Mouse (Mus musculus) heart, postnatal 0 days (tissue): ENCODE results near the gene Bicdl2. TPM values are rescaled to one million over a fixed set of nuclear protein-coding genes. Genes with fewer than 3 reads are reported as not detected.

Experiments used
- ATAC-seq: fragments of 200-750 bp; cut with Nextera tagmentation; 2 replicates; pipeline ENCODE4 v1.8.0; 2017; ENCODE audit warnings: low read depth, moderate number of reproducible peaks, moderate library complexity; ENCODE audit not compliant: insufficient read depth
- DNase-seq: peaks from one replicate; pipeline ENCODE4 v3.0.0-alpha.2; 2016; ENCODE audit warnings: low spot score
- H3K27ac ChIP-seq: fragments of 300-500 bp; sonication (generic); 2 replicates; pipeline ENCODE4 v1.5.1; 2014; ENCODE audit warnings: low read depth, mild to moderate bottlenecking
- H3K27me3 ChIP-seq: fragments of 300-500 bp; sonication (generic); 2 replicates; pipeline ENCODE4 v1.6.1; 2014; ENCODE audit warnings: low read length, mixed read lengths; ENCODE audit not compliant: control insufficient read depth, insufficient read depth
- H3K36me3 ChIP-seq: fragments of 300-500 bp; sonication (generic); replicated peaks from 2 replicates; pipeline ENCODE4 v1.6.1; 2014; ENCODE audit warnings: low read length, mixed read lengths; ENCODE audit not compliant: control insufficient read depth, insufficient read depth
- H3K4me1 ChIP-seq: fragments of 300-500 bp; sonication (generic); 2 replicates; pipeline ENCODE4 v1.6.1; 2014; ENCODE audit warnings: antibody characterized with exemption; ENCODE audit not compliant: control insufficient read depth, insufficient read depth
- H3K4me2 ChIP-seq: fragments of 300-500 bp; sonication (generic); 2 replicates; pipeline ENCODE4 v1.6.1; 2014; ENCODE audit warnings: low read depth, mild to moderate bottlenecking, low read length, moderate library complexity
- H3K4me3 ChIP-seq: fragments of 300-500 bp; sonication (generic); 2 replicates; pipeline ENCODE4 v1.5.1; 2014; ENCODE audit warnings: low read depth, low read length
- H3K9ac ChIP-seq: fragments of 300-500 bp; sonication (generic); replicated peaks from 2 replicates; pipeline ENCODE4 v1.6.1; 2014; ENCODE audit warnings: low read depth, low read length, mixed read lengths
- H3K9me3 ChIP-seq: fragments of 300-500 bp; sonication (generic); replicated peaks from 2 replicates; pipeline ENCODE4 v1.6.1; 2016; ENCODE audit warnings: low read length; ENCODE audit not compliant: control insufficient read depth
- CTCF ChIP-seq: IDR thresholded peaks from 2 replicates; pipeline ENCODE4 v1.5.1; 2016; ENCODE audit warnings: antibody characterized with exemption, control low read depth, low read depth
- EP300 ChIP-seq: IDR thresholded peaks from 2 replicates; pipeline ENCODE4 v1.6.1; 2016; ENCODE audit warnings: antibody characterized with exemption, low read depth
- WGBS: fragments of 180-500 bp; shearing (Covaris S2); extraction: QIAGEN DNeasy Blood & Tissue Kit; methylation state at CpG from one replicate; pipeline ENCODE4 v1.1.7; 2014; 5-methylcytosine and 5-hydroxymethylcytosine counted together
- polyA plus RNA-seq: library from polyadenylated mRNA; unstranded; fragments of >200 nt; fragmentation: Nextera tagmentation; extraction: Ambion mirVana; gene quantifications from 2 replicates; pipeline ENCODE4 v1.2.1, GENCODE M21; 2015
- total RNA-seq: library from RNA; depleted of rRNA; stranded (reverse); fragments of >200 nt; gene quantifications from 2 replicates; pipeline ENCODE4 v1.2.3, GENCODE M21; 2014; ENCODE audit warnings: low replicate concordance

Gene Bicdl2
- total and polyA plus RNA-seq, 2 experiments from 2014 or later, result 0.10 TPM; not detected in 1

DNA sequence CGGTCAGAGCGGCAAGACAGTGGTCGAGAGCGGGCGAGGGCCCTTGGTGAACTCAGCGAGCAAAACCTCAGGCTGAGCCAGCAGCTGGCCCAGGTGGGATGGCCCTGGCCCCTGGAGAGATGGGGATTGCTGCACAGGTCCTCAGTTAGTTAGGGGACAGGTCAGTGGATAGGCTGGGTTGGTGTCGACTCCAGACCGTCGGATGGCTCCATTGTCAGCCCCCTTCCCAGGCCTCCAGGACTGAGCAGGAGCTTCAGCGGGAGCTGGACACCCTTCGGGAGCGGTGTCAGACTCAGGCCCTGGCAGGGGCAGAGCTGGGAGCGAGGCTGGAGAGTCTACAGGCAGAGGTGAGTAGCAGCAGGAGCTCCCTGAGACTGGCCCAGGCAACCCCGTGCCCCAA is 5.2 kb downstream of the Bicdl2 start:
- H3K27ac ChIP-seq, result no peak overlapping the region
- H3K9me3 ChIP-seq, result no peaks in the 10 kb centered on the region
- no peak overlapping the region for H3K4me3 ChIP-seq
- peaks cover 23% of the 10 kb centered on the region for H3K27me3 ChIP-seq
- DNase-seq, result no peak
- H3K4me2 ChIP-seq, result no peak overlapping the region
- no peaks in the 10 kb centered on the region for H3K4me1 ChIP-seq
- ATAC-seq, result no peak
- no peak overlapping the region for H3K9ac ChIP-seq
- H3K36me3 ChIP-seq, result peaks cover 45% of the 10 kb centered on the region
- no peak for TF ChIP-seq EP300
- TF ChIP-seq CTCF, result no peak
- 80% methylated on average over 14 of the region's 14 CpGs for WGBS

GRCm38 (mm10) chr17:23670516-23671074 is 10.3 kb downstream of the Bicdl2 start:
- no peak for ATAC-seq
- H3K36me3 ChIP-seq, result peaks cover 51% of the 10 kb centered on the region
- WGBS, result 89% methylated on average over 7 of the region's 7 CpGs

GRCm38 (mm10) chr17:23671519-23671918 is 11.2 kb downstream of the Bicdl2 start:
- H3K9me3 ChIP-seq, result no peaks in the 10 kb centered on the region
- no peaks in the 10 kb centered on the region for H3K27me3 ChIP-seq
- WGBS, result 87% methylated on average over 3 of the region's 3 CpGs
- TF ChIP-seq EP300 (no peak), CTCF (no peak)
- DNase-seq (no peak), ATAC-seq (no peak)
- peaks cover 45% of the 10 kb centered on the region for H3K36me3 ChIP-seq
- H3K27ac ChIP-seq, result no peak overlapping the region
- no peak overlapping the region for H3K4me3 ChIP-seq
- H3K9ac ChIP-seq, result no peak overlapping the region
- H3K4me2 ChIP-seq, result no peak overlapping the region
- H3K4me1 ChIP-seq, result peaks cover 24% of the 10 kb centered on the region; the same call in 1 of the 2 replicates

More at GRCm38 (mm10) chr17:23670516-23671074, 10.3 kb downstream of the Bicdl2 start:
- Histone ChIP-seq H3K4me1 (peaks cover 17% of the 10 kb centered on the region; the same call in 1 of the 2 replicates), H3K4me3 (no peak overlapping the region), H3K9ac (no peak overlapping the region), H3K4me2 (no peak overlapping the region), H3K9me3 (no peaks in the 10 kb centered on the region), H3K27ac (no peak overlapping the region), H3K27me3 (no peaks in the 10 kb centered on the region)
- TF ChIP-seq CTCF, result no peak
- DNase-seq, result no peak

- peak overlapping the region; percentile 69 for H3K4me3 ChIP-seq
- peaks cover 24% of the 10 kb centered on the region; the same call in 1 of the 2 replicates for H3K4me1 ChIP-seq
- peak overlapping the region; percentile 80 for H3K4me2 ChIP-seq
- TF ChIP-seq CTCF, result no peak
- TF ChIP-seq EP300, result no peak
- WGBS, result 56% methylated on average over 3 of the region's 3 CpGs
- H3K36me3 ChIP-seq, result peaks cover 32% of the 10 kb centered on the region
- no peaks in the 10 kb centered on the region for H3K9me3 ChIP-seq
- H3K9ac ChIP-seq, result no peak overlapping the region
- DNase-seq (no peak), ATAC-seq (no peak)
- H3K27ac ChIP-seq, result no peak overlapping the region
- no peaks in the 10 kb centered on the region for H3K27me3 ChIP-seq
Observed at GRCm38 (mm10) chr17:23672761-23673160, 12.5 kb downstream of the Bicdl2 start.

- Histone ChIP-seq H3K27ac (peak within 1 kb of the TSS; percentile 97), H3K9me3 (no peaks in the 10 kb centered on the region), H3K9ac (peak within 1 kb of the TSS; percentile 87), H3K4me1 (peaks cover 24% of the 10 kb centered on the region; the same call in 1 of the 2 replicates), H3K36me3 (peaks cover 25% of the 10 kb centered on the region), H3K4me3 (peak within 1 kb of the TSS; percentile 69), H3K27me3 (peaks cover 6% of the 10 kb centered on the region; the same call in 1 of the 2 replicates), H3K4me2 (peak within 1 kb of the TSS; percentile 80)
- WGBS, result under 1% methylated on average over 45 of the region's 45 CpGs
- ATAC-seq (peak; percentile 87), DNase-seq (peak; percentile 98)
- TF ChIP-seq EP300 (peak; percentile 94), CTCF (no peak)
Observed at GRCm38 (mm10) chr17:23673424-23674073, 13.2 kb downstream of the Bicdl2 start, which contains the start of the genes Hcfc1r1 and Thoc6. Gene Hcfc1r1 (plus strand): TSS chr17:23673596. Gene Thoc6 (minus strand): TSS chr17:23673882.
